Mouse (Mus musculus) A20 (cell line): ENCODE results near the gene Nnmt.
A peak's percentile ranks its signal among the peaks of the same experiment; 100 is the strongest.

Source experiments
- DNase-seq: peaks from one replicate; pipeline ENCODE4 v3.0.0-alpha.2; 2011; ENCODE audit warnings: low read depth, low spot score

Nnmt gene

GRCm38 (mm10) chr9:48635576-48636350 is 30.8 kb upstream of the Nnmt start:
- DNase-seq, result peak; percentile 47

- no peak for DNase-seq
Observed at GRCm38 (mm10) chr9:48633147-48633546, 28.2 kb upstream of the Nnmt start.

- no peak for DNase-seq
Observed at GRCm38 (mm10) chr9:48619268-48619667, 14.3 kb upstream of the Nnmt start.

- DNase-seq, result peak; percentile 42
Observed at GRCm38 (mm10) chr9:48618589-48618988, 13.6 kb upstream of the Nnmt start.

GRCm38 (mm10) chr9:48618111-48618510 is 13.2 kb upstream of the Nnmt start:
- DNase-seq, result no peak

- no peak for DNase-seq
Observed at GRCm38 (mm10) chr9:48617511-48618010, 12.6 kb upstream of the Nnmt start.

- DNase-seq, result no peak
Observed at GRCm38 (mm10) chr9:48613221-48613620, 8.3 kb upstream of the Nnmt start.

GRCm38 (mm10) chr9:48612542-48612941 is 7.6 kb upstream of the Nnmt start:
- DNase-seq, result no peak

- no peak for DNase-seq
Observed at GRCm38 (mm10) chr9:48611032-48611431, 6.1 kb upstream of the Nnmt start.

GRCm38 (mm10) chr9:48609734-48610133 is 4.8 kb upstream of the Nnmt start:
- no peak for DNase-seq

GRCm38 (mm10) chr9:48607417-48607816 is 2.5 kb upstream of the Nnmt start:
- DNase-seq, result no peak

- DNase-seq, result no peak
Observed at GRCm38 (mm10) chr9:48606171-48606570, 1.2 kb upstream of the Nnmt start.

GRCm38 (mm10) chr9:48605697-48606096 is 744 bp upstream of the Nnmt start:
- no peak for DNase-seq

GRCm38 (mm10) chr9:48604226-48604625 is 727 bp downstream of the Nnmt start:
- no peak for DNase-seq

GRCm38 (mm10) chr9:48600881-48601280 is 4.1 kb downstream of the Nnmt start:
- no peak for DNase-seq

GRCm38 (mm10) chr9:48600066-48600465 is 4.9 kb downstream of the Nnmt start:
- DNase-seq, result no peak

GRCm38 (mm10) chr9:48597494-48597893 is 7.5 kb downstream of the Nnmt start:
- no peak for DNase-seq

- DNase-seq, result no peak
Observed at GRCm38 (mm10) chr9:48596924-48597323, 8.0 kb downstream of the Nnmt start.

- no peak for DNase-seq
Observed at GRCm38 (mm10) chr9:48593915-48594314, 11.0 kb downstream of the Nnmt start.

GRCm38 (mm10) chr9:48590606-48591005 is 14.3 kb downstream of the Nnmt start:
- DNase-seq, result no peak

- DNase-seq, result peak; percentile 70
Observed at GRCm38 (mm10) chr9:48586332-48586731, 18.6 kb downstream of the Nnmt start.

GRCm38 (mm10) chr9:48580808-48581207 is 24.1 kb downstream of the Nnmt start:
- DNase-seq, result no peak

- DNase-seq, result no peak
Observed at GRCm38 (mm10) chr9:48562388-48562787, 42.6 kb downstream of the Nnmt start.
